Mouse (Mus musculus): ENCODE results near the gene Abi1.
"Not testable (repeated sequence)": the region's sequence is repeated elsewhere in the genome, so short reads cannot be mapped to it uniquely, and the experiment has no call there.

Gene Abi1

DNA sequence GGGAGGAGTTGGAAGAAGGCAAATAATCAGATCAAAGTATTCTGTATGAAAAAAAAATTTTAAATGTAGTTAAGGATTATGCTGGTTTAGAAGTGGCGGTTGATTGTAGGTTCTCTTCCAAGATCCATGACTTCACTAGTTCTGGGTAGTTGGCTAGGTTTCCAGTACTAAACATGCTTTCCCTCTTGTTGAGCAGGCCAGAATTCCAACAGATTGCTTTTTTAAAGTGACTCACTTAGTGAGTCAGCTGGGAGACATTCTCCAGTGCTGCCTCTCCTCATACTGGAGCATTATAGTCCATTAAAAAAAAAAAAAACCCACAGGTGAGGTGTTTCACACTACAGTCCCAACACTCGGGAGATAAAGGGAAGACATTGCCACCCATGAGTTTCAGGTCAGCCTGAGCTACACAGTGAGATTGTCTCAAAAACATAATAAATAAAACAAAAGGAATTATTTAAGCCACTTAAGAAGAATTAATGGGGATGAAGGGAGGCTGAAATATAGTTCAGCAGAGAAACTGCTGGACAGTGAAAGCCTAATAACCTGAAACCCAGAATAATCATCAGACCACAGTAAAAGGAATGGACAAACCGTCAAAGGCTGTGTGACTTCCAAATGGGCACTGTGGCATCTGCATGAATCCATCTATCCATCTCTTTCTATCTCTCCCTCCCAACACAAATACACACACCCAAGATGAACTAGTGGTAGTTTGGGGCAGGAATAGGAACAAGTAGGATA, 5.2 kb downstream of the Abi1 start:
- peak; percentile 74 for DNase-seq (ENCODE audit: inconsistent ontology term)

DNA sequence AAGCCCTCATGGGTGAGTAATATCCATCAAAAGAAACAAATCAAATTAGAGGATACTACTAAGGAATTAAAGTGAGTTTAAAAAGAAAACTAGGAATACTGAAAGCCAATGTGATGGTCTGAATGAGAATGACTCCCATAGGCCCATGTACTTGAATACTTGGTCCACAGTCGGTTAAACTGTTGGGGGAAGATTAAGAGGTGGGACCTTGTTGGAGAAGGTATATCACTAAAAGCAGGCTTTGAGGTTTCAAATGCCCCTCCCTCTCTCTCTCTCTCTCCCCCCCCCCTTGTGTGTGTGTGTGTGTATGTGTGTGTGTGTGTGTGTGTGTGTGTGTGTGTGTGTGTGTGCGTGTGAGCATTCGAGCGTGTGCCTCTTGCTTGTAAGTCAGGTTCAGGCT, 9.4 kb downstream of the Abi1 start:
- no peak for DNase-seq (ENCODE audit: inconsistent ontology term)

DNA sequence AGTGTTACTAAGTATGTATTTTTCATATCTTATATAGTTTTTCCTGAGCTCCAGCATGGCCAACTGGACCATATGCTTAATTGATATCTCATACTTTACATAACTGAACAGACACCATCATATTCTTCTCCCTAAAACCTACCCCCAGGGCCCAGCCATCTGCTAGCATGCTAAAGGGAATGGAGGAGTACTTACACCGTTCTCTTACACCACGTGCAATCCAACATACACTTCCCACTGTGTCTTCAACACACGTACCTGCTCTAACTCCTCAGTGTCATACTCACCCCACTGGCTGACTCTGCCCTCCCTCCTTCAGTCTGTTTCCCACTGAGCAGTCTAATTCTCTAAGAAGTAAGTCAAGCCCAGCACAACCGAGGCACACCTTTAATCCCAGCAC, 11.2 kb downstream of the Abi1 start:
- no peak for DNase-seq (ENCODE audit: inconsistent ontology term)

DNA sequence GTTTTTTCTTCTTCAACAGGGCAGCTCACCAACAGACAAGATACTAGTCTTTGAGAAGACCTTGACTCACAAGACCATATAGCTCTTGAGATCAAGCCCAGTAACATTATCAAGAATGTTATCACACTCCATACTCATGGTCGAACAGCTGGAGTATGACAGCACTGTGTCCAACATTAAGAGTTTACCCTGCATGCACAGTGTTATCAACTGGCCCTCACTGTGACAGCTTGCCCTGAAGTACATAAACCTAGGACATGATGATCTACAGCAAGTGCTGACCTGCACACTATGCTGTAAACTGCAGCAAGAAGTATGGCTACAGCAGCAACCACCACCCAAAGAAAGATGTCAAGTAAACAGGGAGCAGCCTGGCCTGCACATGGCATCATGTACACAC, 13.7 kb downstream of the Abi1 start:
- no peak for DNase-seq (ENCODE audit: inconsistent ontology term)

DNA sequence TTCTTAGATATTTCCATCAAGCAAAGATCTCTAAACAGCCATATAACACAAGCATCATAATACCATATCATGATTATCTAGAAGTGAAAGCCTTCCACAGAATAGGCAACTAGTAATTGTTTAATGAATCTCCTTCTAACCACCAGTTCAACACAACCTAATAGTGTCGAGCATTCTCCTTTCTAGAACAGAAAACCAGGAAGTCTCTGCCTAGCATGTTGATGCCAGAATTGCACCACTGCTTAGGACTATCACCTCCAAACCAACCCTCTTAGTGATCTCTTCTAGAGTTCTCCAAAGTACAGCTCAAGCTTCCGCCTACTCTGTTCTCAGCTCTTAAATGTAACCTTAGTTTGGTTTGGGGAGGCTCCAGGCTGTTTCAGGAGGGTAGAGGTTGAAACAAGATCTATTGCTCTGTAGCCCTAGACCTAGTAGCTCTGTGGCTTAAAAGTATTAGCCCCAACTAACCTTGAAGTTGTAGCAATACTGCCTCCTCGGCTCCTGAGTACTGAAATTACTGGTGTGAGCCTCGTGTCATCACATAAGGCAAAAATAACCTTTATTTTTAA, 16.2 kb downstream of the Abi1 start:
- DNase-seq (ENCODE audit: inconsistent ontology term): no peak

DNA sequence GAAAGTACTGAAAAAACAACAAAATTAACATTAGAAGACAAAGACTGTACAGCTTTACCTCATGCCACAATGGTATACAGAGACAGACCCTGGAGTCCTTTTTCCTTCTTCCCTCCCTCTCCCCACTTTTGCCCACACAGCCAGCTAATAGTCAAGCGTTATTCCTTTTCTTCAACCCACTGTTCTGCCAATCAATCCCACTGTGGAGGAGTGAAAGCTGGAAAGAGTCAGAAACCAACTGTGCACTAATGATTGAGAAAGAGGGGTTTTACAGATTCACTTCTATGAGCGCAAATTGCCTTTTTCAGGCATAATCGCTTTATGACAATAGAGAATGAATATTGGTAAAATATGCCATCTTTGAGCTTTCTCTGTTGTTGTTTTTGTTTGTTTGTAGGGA, 17.0 kb downstream of the Abi1 start:
- no peak for DNase-seq (ENCODE audit: inconsistent ontology term)

DNA sequence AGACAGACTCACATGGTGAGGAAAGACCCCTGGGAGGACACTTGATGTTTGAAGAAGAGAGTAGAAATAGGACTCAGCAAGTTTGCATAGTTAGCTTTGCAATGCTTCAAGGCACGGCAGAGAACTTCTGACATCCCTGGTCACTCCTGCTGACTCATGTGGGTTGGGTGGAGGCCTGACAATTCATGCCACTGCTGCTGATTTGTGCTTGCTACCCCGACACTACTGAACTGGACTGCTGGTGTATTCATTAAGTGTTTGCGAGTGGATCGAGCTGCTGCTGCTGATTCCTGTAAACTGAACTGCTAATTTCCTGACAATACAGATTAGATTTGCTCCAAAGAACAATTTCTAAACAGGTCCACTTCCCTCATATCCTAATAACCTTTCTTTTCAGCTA, 18.3 kb downstream of the Abi1 start:
- DNase-seq (ENCODE audit: inconsistent ontology term): peak; percentile 66

DNA sequence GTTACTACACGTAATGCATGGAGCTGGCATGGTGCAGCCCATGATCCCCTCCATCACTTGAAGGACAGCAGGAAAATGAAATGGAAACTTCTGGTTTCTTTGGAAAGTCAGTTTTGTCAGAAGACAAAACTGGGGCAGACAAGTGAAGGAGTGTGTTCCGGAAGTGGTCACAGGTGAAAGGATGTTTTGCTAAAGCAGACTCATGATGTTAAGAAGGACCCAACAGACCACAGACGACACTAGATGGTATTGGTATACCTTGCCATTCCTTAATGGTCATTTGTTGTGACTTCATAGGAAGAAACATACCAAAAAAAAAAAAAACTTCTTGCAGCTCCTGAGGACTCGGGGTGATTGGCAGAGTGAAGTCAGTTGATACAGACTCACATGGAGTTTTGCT, 18.7 kb downstream of the Abi1 start:
- no peak for DNase-seq (ENCODE audit: inconsistent ontology term)

DNA sequence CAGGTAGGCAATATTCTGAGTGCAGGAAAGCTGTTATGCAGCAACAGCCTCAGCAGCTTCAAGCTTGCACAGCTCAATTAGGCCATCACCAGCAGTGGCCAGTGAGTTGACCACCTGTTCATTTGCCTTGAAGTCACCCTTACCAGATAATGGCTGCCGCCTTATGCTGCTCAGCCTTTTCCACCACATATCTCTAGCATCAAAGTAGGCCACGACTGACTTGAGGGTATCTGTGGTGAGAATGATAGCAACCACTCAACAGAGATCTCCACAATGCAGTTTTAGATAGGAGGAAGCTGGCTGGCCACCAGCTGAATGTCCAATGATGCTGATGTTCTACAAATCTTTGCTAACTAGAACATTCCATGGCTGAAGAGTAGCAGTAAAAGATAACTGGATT, 20.9 kb downstream of the Abi1 start:
- no peak for DNase-seq (ENCODE audit: inconsistent ontology term)

DNA sequence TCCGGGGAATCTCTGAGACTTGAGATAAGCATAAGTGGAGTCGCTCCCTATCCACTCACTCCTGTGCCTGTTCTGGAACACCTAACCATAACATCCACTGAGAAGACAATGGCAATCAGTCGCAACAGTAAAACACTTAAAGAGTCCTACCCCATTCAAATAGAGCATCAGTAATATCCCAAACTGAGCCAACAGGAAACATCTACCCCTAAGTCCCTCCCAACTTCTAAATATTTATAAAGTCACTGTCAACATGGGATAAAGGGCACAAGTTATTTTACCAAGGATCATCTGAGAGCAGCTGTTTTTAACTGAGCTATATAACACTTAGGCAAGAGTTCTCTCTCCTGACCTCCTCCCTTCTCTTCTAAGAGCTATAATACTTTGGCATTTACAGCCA, 23.9 kb downstream of the Abi1 start:
- no peak for DNase-seq (ENCODE audit: inconsistent ontology term)

DNA sequence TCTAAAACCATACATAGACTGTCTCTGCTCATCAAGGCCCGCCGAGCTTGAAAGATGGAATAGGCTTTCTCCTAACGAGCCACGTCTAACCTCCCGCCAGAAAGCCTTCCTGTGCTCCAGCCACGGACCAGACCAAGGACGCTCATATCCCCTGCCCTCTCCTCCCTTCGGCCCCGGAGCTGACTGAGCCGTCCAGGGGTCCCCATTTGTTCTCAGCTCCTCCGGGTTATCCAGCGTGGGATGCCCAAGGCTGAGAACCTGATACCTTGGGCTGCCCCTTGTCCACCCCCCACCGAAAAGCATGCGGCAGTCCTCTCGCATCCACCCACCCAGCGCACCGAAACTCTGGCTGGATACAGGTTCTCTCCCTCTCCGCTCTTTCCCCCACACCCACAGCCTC, 24.7 kb downstream of the Abi1 start:
- no peak for DNase-seq (ENCODE audit: inconsistent ontology term)

DNA sequence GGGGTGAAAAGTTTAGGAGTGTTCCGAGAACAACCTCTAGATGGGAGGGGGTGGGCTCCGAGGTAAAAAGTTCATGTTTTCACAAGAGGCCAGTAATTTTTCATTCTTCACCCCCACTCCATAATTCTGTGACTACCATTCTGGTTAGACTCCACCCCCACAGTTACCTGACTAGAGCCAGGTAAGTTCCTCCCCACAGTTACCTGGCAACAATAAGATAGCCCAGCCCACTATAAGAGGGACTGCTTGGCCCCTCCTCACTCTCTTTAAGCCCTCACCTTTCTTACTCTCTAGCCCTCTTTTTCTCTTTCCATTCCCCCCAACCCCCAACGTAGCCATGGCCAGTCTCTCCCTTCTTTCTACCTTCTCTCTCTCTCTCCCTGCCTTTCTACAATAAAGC, 25.1 kb downstream of the Abi1 start:
- not testable (repeated sequence) for DNase-seq (ENCODE audit: inconsistent ontology term)

DNA sequence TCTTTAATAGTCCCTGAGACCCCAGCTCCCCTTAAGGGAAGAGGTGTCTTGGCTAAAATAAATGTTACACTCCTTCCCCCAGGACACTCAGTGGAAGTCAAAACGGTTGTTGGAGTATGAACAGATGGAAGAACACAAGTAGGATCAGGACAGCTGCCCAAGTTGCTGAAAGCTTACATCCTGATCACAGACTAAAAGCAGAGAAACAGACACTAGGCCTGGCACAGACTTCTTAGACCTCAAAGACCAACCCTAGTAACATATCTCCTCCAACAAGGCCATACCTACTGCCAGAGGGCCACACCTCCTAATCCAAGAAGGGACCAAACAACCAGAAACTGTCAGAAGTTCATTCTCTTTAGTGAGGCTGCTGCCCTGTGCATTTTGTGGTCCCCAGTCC, 31.8 kb downstream of the Abi1 start:
- no peak for DNase-seq (ENCODE audit: inconsistent ontology term)

DNA sequence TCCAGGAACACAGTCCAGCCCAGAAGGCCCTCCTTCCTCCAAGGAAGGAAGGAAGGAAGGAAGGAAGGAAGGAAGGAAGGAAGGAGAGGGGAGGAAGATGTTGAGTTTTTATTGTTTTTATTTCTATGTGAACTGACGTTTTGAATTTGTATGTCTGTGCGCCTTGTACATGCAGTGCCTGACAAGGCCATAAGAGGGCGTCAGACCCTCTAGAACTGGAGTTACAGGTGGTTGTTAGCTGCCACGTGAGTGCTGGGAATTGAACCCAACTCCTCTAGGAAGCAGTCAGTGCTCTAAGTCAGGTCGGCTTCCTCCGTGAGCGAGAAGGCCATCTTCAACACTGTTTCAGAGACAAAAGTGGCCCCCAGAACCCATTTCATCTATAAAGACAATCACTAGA, 32.5 kb downstream of the Abi1 start:
- no peak for DNase-seq (ENCODE audit: inconsistent ontology term)

DNA sequence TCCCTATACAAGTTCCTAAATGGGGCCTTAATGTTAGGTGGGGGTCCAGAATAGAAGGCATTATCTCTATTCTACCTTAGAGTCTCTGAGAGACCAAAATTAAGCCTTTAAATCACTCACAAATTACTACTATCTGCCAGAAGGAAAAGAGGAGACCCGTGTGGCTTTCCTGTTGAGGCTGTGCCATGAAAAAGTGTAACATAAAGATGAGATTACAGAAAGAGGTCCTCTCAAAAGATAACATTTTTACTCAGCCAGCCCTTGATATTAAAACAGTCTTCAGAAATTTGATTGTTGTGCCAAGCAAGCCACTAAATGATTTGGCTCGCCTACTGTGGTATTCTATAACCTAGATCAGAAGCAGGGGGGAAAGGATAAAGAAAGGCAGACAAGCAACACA, 32.9 kb downstream of the Abi1 start:
- no peak for DNase-seq (ENCODE audit: inconsistent ontology term)

DNA sequence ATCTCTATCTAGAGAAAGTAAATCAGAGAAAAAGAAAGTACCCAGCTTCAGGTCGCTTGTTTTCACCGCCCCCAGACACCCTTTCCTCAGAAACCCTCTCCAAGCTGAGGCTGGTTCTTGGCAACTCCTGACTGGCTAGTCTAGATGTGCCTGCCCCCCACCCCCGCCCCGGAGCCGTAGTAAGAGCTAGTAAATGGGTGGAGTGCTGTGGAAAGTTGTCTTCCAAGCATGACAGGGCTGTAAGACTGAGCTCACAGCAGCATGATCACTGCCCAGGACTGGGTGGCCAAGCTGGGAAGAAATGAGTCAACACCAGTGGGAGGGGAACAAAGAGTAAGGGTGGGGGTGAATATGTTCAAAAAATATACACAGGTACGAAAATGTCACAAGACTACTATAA, 33.8 kb downstream of the Abi1 start:
- DNase-seq (ENCODE audit: inconsistent ontology term): peak; percentile 44

DNA sequence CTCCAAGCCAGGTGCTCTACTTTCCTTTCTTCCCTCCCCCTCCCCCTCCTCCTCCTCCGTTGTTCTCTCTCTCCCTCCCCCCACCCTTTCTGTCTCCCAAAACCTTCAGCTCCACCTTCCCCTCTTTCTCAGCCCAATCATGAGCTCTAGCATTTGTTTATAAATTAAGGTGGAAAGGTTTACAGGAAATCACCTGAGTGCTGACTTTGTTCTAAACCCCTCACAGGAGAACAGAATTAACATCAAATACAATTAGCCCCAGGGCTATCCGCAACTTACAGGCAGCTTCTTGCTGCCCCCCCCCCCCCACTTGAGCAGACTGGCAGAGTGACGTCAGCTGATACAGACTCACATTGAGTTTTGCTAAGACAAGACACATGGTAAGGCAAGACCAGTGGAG, 37.4 kb downstream of the Abi1 start:
- DNase-seq (ENCODE audit: inconsistent ontology term): no peak

DNA sequence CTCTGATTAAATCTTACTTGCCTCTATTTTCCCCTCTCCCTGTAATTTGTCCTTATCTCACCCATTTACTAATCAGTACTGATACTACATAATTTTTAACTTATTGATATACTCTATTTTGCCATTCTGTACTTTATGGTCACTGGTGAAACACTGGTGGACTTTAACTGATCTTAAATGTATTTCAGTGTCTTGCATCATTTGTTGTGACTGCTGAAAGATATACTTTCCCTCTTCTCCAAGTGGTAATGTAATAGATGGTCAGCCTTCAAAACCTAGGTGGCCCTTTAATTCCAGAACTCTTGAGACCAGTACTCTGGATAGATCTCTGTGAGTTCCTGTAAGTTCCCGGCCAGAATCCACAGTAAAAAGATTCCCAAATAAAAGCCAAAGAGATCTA, 40.4 kb downstream of the Abi1 start:
- no peak for DNase-seq (ENCODE audit: inconsistent ontology term)

DNA sequence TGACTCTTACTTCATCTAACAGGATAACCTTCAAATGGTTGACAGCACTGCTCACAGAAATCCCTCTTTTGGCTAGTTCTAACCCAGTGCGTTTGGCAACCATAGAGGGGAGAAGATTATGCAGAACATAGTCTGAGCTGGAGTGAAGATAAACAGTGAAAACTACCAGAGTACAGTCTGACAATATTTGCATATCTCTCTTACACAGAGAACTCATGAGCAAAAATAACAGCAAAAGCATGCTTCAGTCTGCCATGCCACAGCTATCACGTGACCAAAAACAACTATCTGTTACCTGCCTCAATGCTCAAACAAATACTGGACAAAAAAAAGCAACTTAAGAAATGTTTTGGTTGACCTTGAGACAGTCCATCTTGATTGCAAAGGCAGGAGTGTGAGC, 41.2 kb downstream of the Abi1 start:
- DNase-seq (ENCODE audit: inconsistent ontology term): no peak

DNA sequence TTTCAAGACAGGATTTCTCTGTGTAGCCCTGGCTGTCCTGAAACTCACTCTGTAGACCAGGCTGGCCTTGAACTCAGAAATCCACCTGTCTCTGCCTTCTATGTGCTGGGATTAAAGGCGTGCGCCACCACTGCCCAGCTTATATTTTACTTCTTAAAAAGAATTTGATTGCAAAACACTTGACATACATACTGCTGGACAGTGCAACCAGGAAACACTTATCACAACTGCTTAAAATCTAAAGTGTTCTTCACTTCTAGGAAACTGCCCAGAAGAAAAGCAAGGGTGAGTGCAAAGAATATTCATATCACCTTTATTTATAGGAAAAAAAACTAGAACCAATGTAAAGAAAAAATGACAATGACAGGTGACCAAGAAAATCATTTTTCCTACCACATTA, 42.0 kb downstream of the Abi1 start:
- DNase-seq (ENCODE audit: inconsistent ontology term): no peak

DNA sequence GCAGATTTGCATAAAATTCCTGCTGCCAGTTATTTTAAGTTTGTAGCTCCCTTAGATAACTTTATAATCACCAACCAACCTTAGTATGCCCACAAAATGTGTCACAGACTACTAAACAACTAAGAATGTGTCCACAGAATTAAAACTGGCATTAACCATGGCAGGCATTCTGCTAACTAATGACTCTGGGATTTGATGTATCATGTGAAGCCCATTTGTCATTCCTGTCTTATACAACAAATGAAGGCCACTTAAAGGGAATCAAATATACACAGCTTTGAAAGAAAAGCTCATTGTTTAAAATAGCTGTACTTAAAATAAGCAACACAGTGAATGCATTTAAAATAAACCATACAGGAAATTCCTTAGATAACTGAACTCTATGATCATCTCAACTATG, 44.0 kb downstream of the Abi1 start:
- peak; percentile 73 for DNase-seq (ENCODE audit: inconsistent ontology term)

DNA sequence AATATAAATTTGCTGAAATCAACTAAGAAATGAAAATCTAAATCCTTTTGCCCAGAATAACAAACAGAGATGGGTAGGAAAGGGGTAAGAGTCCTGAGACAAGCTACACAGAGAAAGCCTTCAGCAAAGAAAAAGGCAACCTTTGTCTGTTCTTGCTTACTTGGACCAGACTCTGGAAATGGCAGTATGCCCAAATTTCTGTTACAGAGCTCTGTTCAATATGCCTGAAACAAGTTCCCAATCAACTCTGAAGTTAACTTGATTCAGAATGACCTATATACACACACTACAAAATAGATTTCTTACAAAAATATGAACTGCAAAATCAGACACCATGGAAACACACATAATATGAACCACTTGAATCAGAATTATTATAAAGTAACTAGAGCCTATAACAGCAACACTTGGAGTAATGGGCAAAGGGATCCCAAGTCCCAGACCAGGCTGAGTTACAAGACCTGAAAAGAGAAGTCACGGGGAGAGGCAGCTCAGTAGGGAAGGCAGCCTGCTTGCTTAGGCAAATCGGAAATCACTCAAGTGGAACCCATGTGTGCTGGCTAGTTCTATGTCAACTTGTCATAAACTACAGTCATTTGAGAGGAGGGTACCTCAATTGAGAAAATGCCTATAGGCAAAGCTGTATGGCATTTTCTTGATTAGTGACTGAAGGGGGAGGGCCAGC, 53.9 kb downstream of the Abi1 start:
- DNase-seq (ENCODE audit: inconsistent ontology term): peak; percentile 66

DNA sequence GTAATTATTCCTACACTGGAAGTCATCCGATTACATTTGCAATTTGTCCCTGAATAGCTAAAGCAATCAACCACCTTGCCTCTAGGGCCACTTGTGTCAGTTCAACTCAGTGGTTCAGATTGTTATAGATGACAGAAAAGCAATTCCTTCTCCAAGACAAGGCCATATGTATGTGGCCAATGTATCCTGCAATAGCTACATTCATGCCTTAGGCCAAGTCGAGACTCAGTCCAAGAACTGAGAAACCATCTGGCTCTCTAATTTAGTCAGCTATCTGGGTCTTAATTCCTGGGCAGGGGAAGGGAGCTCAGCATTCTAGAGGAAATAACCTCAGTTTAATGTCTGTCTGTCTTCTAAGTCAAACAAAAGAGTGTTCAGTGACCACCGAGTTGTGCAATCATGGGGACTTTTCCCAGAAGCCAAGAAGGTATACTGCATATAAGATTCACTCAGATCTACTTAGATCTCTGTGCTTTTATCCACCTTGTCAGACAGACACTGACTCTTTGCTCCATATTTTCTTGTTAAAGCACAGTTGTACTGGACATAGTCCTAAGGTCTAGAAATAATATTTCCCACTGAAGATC, 62.6 kb downstream of the Abi1 start:
- DNase-seq (ENCODE audit: inconsistent ontology term): no peak

All from Muller cell, postnatal 12 days (primary cell).